ENCODE assay signal across 9 mouse cellular contexts in genomic region chr1:73758110-73759061, GRCm38 (mm10).
A peak's percentile ranks its signal among the peaks of the same experiment; 100 is the strongest.
DNase-seq lines count a peak whose midpoint lies in the region; ATAC-seq lines count a peak whose summit lies in the region.
"Had no signal": no experiment of that assay in that cellular context is flagged by ENCODE, and none has a peak within 500 bp of the region (broad histone marks: within the 10 kb centered on the region; RNA-seq: fewer than 3 reads in every experiment).

No protein-coding gene starts in this region.

- no peak overlapping the region for H3K4me2 ChIP-seq in midbrain, embryonic 11.5 days
- H3K4me2 ChIP-seq: liver, embryonic 11.5 days; stomach, embryonic 15.5 days had no signal

- intact Hi-C loops in gastrocnemius, postnatal 14 days (cut with DNase I; ENCODE audit: low total_unique reads): no loop called here

- peak; percentile 88 for ATAC-seq in midbrain, embryonic 11.5 days (ENCODE audit: low FRiP score)
- ATAC-seq in frontal cortex, adult (ENCODE audit: low TSS enrichment): no peak

- H3K9ac ChIP-seq in midbrain, embryonic 11.5 days (ENCODE audit: low read length): no peak overlapping the region
- H3K9ac ChIP-seq: stomach, embryonic 15.5 days had no signal

- no peaks in the 10 kb centered on the region for H3K36me3 ChIP-seq in midbrain, embryonic 11.5 days (ENCODE audit: control insufficient read depth, insufficient read depth, low read length)
- H3K36me3 ChIP-seq: stomach, embryonic 15.5 days had no signal

- no peak overlapping the region for H3K4me3 ChIP-seq in midbrain, embryonic 11.5 days (ENCODE audit: low read depth, low read length)
- H3K4me3 ChIP-seq: stomach, embryonic 15.5 days had no signal

- DNase-seq in NIH3T3 (ENCODE audit: low read depth): peak; percentile 3
- DNase-seq in embryo, embryonic 9.5 days (ENCODE audit: extremely low spot score): peak; percentile 74
- peak; percentile 15 for DNase-seq in gastrocnemius, postnatal 14 days
- peak; percentile 89 for DNase-seq in midbrain, embryonic 11.5 days (ENCODE audit: low spot score, missing footprints)
- no peak for DNase-seq in kidney, postnatal 10 days
- no peak for DNase-seq in cerebellum, adult 11-12 months

- WGBS in midbrain, embryonic 11.5 days: 34% methylated on average over 11 of the region's 11 CpGs

- H3K4me1 ChIP-seq in midbrain, embryonic 11.5 days (ENCODE audit: control insufficient read depth, insufficient read depth, low read length): peaks cover 14% of the 10 kb centered on the region

- H3K9me3 ChIP-seq in midbrain, embryonic 11.5 days (ENCODE audit: control insufficient read depth, low read length): no peaks in the 10 kb centered on the region
- H3K9me3 ChIP-seq: stomach, embryonic 15.5 days had no signal

- H3K27me3 ChIP-seq in midbrain, embryonic 11.5 days (ENCODE audit: control insufficient read depth, insufficient read depth, low read length): no peaks in the 10 kb centered on the region
- H3K27me3 ChIP-seq: stomach, embryonic 15.5 days had no signal

- peak overlapping the region; percentile 45; the same call in 1 of the 2 replicates for H3K27ac ChIP-seq in midbrain, embryonic 11.5 days (ENCODE audit: low read depth, low read length)
- H3K27ac ChIP-seq: stomach, embryonic 15.5 days had no signal

Comparison
In these comparisons a context has a peak if more than half of its experiments do, and no peak if none do; other contexts are left out.
1. DNase-seq: peak in NIH3T3 (single experiment), embryo, embryonic 9.5 days (single experiment), gastrocnemius, postnatal 14 days (single experiment) and midbrain, embryonic 11.5 days (single experiment); none in kidney, postnatal 10 days (single experiment) and cerebellum, adult 11-12 months (single experiment).